Mouse (Mus musculus) heart, postnatal 36 days (tissue): ENCODE results near the gene Eea1. TPM values are rescaled to one million over a fixed set of nuclear protein-coding genes. Genes with fewer than 3 reads are reported as not detected.
"Not testable (repeated sequence)": the region's sequence is repeated elsewhere in the genome, so short reads cannot be mapped to it uniquely, and the experiment has no call there.

ENCODE experiments used
- DNase-seq, 2 experiments: peaks; one replicate each; pipeline ENCODE4 v3.0.0; 2021 to 2022
- intact Hi-C: fragments of 180-260 bp; cut with DNase I; formaldehyde crosslinking; loops from one replicate; pipeline ENCODE4 v1.15.1; 2025
- total RNA-seq, 2 experiments: library from RNA; stranded (reverse); gene quantifications; 2 replicates each; pipeline ENCODE4 v1.2.3; 2021

Gene Eea1
- total RNA-seq, 2 experiments from 2014 or later, result 31.4 to 36.0 TPM

GRCm38 (mm10) chr10:96035951-96036350 is 95.5 kb downstream of the Eea1 start:
- DNase-seq, result no peak
- intact Hi-C loops, result loop anchor here (10.0 kb wide), 1 partner anchor 341 kb away; no protein-coding TSS in a partner anchor

GRCm38 (mm10) chr10:96044216-96044615 is 103.8 kb downstream of the Eea1 start:
- DNase-seq, result no peak

GRCm38 (mm10) chr10:96047960-96048536 is 107.6 kb downstream of the Eea1 start:
- intact Hi-C loops, result no loop called here
- no peak for DNase-seq

More at GRCm38 (mm10) chr10:96044216-96044615, 103.8 kb downstream of the Eea1 start:
- intact Hi-C loops, result no loop called here

DNA sequence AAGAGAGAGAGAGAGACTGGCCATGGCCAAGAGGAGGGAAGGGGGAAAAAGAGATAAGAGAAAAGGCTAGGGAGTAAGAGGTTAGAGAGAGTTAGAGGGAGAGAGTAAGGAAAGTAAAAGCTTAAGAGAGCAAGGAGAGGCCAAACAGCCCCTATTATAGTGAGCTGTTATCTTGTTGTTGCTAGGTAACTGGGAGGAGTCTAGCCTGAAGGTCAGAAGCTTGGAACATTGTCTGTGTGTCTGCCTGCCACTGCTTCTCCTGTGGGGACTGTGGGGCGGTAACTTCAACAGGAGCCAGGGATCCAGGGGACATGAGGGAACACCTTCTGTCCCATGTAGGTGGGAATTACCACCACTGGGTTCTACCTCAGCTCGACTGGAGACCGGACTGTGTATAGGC is 108.1 kb downstream of the Eea1 start:
- intact Hi-C loops, result no loop called here

GRCm38 (mm10) chr10:96067347-96067746 is 126.9 kb downstream of the Eea1 start:
- no peak for DNase-seq
- intact Hi-C loops, result no loop called here

More for the DNA sequence above, 108.1 kb downstream of the Eea1 start:
- DNase-seq, result no peak

DNA sequence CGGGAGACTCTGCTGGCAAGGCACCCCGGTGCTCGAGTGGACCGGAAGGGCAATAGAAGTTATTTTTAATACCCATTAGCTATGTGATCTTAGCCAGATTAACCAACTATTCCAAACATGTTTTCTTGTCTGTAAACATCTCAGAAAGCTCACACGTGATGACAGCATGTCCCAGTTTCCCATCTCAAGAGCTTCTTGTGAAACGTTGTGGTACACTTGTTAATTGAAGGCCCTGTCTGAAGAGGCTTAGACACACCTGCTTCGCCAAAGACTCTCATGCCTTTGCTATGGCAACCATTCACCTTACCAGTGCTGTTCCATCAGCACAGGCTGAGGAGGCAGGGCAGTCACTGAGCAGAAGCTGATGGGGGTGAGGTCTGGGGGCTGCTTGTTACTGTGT is 133.9 kb downstream of the Eea1 start:
- DNase-seq, result no peak
- intact Hi-C loops, result no loop called here

- no peak for DNase-seq
- intact Hi-C loops, result no loop called here
Observed at GRCm38 (mm10) chr10:96075403-96075802, 135.0 kb downstream of the Eea1 start.

DNA sequence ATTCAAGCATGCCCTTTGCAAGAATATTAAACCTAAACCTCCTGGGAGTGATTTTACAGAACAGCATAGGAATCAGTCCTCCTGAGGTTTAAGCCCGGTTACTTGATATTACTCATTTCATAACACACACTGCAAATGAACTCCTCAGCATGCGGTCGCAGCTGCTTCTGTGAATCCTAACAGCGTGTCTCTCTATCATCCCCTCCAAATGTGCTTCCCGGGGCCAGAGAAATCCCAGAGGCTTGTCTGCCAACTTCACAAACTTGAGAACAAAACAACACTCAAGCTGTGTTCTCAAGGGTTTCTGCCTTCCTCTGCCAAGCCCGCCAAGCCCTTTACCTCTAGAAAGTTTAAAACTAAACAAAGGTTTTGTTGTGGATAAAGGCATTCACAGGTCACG is 135.4 kb downstream of the Eea1 start:
- intact Hi-C loops, result no loop called here
- peak; percentile 11 to 12 for DNase-seq

GRCm38 (mm10) chr10:96076461-96076860 is 136.0 kb downstream of the Eea1 start:
- no peak for DNase-seq
- intact Hi-C loops, result no loop called here

- intact Hi-C loops, DNase-seq: not testable (repeated sequence)
Observed at GRCm38 (mm10) chr10:96077480-96078066, 137.1 kb downstream of the Eea1 start.

GRCm38 (mm10) chr10:96079823-96080222 is 139.4 kb downstream of the Eea1 start:
- intact Hi-C loops, result loop anchor here (1.0 kb wide), 1 partner anchor 182 kb away; no protein-coding TSS in a partner anchor
- no peak for DNase-seq

DNA sequence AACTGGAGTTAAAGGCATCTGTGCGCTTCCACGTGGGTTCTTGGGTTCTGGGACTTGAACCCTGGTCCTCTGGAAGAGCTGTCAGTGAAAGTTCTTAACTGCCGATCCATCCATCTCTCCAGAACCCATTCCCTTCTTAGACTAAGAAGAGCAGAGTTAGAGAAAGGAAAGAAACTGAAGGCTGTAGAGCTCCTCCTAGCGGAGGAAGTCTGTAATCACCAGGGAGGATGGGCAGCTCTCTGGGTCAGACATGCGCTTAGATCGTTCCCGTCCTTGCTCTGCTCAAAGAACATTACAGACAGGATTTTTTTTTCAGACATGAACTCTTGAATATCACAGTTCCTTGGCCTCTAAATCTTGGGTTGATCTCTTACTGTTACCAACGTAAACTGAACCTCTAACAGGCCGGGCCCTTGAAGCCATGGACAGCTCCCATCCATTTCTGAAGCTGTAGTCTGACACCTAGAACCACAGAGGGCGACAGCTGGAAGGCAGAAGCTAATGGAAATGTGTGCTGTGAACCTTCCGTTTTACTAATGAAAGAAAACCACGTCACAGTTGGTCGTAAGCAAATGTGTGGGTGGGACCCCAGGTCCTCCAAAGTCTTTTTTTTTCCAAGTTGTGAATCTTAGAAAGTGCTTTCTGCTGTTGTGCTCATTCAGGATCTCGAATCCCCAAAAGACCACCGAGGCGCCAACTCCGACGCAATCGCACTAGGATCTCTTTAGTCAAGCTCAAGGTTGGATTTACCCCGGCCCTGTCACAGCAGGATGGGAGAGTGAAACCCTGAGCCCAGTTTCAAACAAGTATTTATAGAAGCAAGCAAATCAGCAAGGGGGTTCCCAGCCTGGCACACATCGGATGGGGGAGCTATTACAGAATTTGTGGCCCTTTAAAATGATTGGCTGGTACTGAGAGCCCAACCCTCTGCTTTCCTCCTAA is 140.3 kb downstream of the Eea1 start:
- intact Hi-C loops, result loop anchor here (1.0 kb wide), 1 partner anchor 182 kb away; no protein-coding TSS in a partner anchor
- DNase-seq, result peak; percentile 11 to 24

- no peak for DNase-seq
- intact Hi-C loops, result no loop called here
Observed at GRCm38 (mm10) chr10:96082203-96082602, 141.8 kb downstream of the Eea1 start.

DNA sequence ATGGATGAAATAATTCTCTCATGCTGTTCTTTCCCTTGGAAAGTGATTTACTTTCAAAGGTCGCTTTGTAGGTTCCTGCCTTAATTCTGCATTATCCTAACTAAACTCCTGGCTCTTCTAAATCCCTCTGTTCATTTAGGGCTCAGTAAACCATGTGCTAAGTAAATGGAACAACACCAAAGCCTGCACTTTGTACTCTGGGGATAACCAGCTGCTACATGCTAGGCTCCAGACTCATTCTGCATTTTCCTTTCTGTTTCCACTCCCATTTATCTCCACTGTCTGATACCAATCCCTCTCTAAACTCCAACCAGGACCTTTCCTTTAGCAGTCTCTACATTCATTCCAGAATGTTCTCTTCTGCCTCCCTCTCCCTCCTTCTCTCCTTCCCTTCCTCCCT is 149.3 kb downstream of the Eea1 start:
- intact Hi-C loops, result no loop called here
- no peak for DNase-seq

DNA sequence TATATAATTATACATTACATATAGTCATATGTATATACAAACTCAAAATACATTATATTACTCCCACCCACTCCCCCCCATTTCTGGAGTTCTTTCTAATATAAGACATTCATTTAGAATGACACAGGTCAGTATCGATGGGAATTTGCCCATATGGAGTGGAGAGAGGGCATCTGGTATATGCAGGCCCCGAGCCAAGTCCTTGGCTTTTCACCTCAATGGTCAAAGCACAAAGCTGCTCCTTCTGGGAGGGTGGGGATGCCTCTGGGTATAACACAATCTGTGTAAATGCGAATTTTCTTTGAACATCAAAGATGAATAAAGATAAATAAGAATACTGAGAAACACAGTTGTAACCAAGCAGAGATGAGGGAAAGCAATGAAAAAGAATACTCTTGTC is 149.9 kb downstream of the Eea1 start:
- intact Hi-C loops, result no loop called here
- no peak for DNase-seq

DNA sequence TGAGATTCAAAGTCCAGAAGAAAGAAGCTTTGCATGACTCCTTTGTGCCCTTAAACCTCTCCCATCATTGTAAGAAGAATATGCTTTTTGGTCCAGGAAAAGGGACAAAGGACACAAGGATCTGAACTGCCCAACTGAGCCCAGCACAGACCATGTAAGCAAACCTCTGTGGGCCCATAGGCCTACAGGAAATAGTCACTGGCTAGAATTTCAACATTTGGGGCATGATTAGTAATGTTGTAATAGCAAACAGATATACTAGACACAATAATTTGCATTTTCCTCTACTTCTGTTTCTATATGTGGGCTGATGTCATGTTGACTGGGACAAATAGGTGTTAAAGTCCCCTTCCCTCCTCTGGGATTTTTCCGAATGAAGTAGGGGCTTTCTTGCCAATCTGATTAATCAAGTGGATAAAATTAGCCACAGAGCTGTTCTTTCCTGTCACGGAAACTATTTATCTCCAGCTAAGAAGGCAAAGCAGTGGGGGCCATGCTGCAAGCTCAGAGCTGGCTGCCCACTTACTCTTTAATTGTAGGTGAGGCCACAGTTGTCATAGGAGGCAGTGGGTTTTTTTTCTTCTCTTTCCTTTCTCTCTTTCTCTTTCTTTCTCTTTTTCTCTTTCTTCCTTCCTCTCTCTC is 153.6 kb downstream of the Eea1 start:
- DNase-seq, result no peak
- intact Hi-C loops, result no loop called here

DNA sequence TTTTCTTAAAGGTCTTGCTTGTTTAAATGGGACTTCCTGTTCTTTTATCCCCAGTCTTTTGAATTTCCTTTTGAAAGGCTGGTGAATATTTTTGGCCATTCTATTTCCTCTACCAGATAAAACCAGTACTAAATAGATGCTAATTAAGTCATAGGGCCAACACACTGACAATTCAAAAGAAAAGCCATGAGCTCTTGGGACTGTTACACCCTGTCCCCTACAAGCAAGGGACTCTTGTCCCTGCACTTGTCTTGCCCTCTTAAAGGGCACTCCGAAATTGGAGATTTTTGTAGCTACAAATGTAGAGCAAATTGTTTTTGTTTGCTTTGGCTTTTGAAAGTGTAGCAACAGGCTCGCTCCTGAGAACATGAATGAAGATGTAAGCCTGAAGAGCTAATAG is 154.1 kb downstream of the Eea1 start:
- intact Hi-C loops, result no loop called here
- no peak for DNase-seq
